ENCODE assay signal across 8 mouse cellular contexts in genomic region chr2:165470167-165470566, GRCm38 (mm10). TPM values are rescaled to one million over a fixed set of nuclear protein-coding genes. Genes with fewer than 3 reads are reported as not detected.
A peak's percentile ranks its signal among the peaks of the same experiment; 100 is the strongest.
DNase-seq lines count a peak whose midpoint lies in the region; ATAC-seq lines count a peak whose summit lies in the region.

No protein-coding gene starts in this region.

- no peak overlapping the region for H3K4me2 ChIP-seq in midbrain, embryonic 11.5 days
- no peak overlapping the region for H3K4me2 ChIP-seq in midbrain, embryonic 15.5 days

- no peak overlapping the region for H3K27ac ChIP-seq in midbrain, embryonic 11.5 days (ENCODE audit: low read depth, low read length)
- no peak overlapping the region for H3K27ac ChIP-seq in midbrain, embryonic 15.5 days

- 39% methylated on average over 5 of the region's 5 CpGs for WGBS in midbrain, embryonic 11.5 days
- 34% methylated on average over 5 of the region's 5 CpGs for WGBS in midbrain, embryonic 15.5 days

- no peaks in the 10 kb centered on the region for H3K36me3 ChIP-seq in midbrain, embryonic 11.5 days (ENCODE audit: control insufficient read depth, insufficient read depth, low read length)
- H3K36me3 ChIP-seq in midbrain, embryonic 15.5 days (replicated peaks), result no peaks in the 10 kb centered on the region
- H3K36me3 ChIP-seq in splenic B cell, adult 2 months (ENCODE audit: control insufficient read depth, insufficient read depth, low read length, poor library complexity, severe bottlenecking), result no peaks in the 10 kb centered on the region

- H3K4me3 ChIP-seq in midbrain, embryonic 11.5 days (ENCODE audit: low read depth, low read length), result no peak overlapping the region
- H3K4me3 ChIP-seq in midbrain, embryonic 15.5 days, result no peak overlapping the region

- H3K9ac ChIP-seq in midbrain, embryonic 11.5 days (ENCODE audit: low read length), result no peak overlapping the region
- no peak overlapping the region for H3K9ac ChIP-seq in midbrain, embryonic 15.5 days

- H3K9me3 ChIP-seq in midbrain, embryonic 11.5 days (ENCODE audit: control insufficient read depth, low read length), result no peaks in the 10 kb centered on the region
- H3K9me3 ChIP-seq in midbrain, embryonic 15.5 days, result no peaks in the 10 kb centered on the region

- H3K27me3 ChIP-seq in midbrain, embryonic 11.5 days (ENCODE audit: control insufficient read depth, insufficient read depth, low read length), result peaks cover 9% of the 10 kb centered on the region
- H3K27me3 ChIP-seq in midbrain, embryonic 15.5 days (replicated peaks), result peaks cover 19% of the 10 kb centered on the region
- no peaks in the 10 kb centered on the region for H3K27me3 ChIP-seq in splenic B cell, adult 2 months (ENCODE audit: control insufficient read depth, insufficient read depth, low read length, poor library complexity, severe bottlenecking)

- no peak for ATAC-seq in midbrain, embryonic 11.5 days (ENCODE audit: low FRiP score)
- no peak for ATAC-seq in midbrain, embryonic 15.5 days (replicated peaks)
- ATAC-seq in granulocyte monocyte progenitor cell, adult 5-6 weeks (replicated peaks; ENCODE audit: poor library complexity, severe bottlenecking), result peak; percentile 82

- intact Hi-C loops in gastrocnemius, postnatal 14 days (cut with DNase I; ENCODE audit: low total_unique reads), result no loop called here
- intact Hi-C loops in gastrocnemius, postnatal 36 days (cut with DNase I), result no loop called here
- intact Hi-C loops in left cerebral cortex, postnatal 4 days (cut with DNase I), result no loop called here

- DNase-seq in gastrocnemius, postnatal 14 days, result peak; percentile 26
- DNase-seq in gastrocnemius, postnatal 36 days, result no peak
- peak; percentile 84 for DNase-seq in midbrain, embryonic 11.5 days (ENCODE audit: low spot score, missing footprints)
- DNase-seq in splenic B cell, adult 2 months (ENCODE audit: low read depth, low spot score), result peak; percentile 15
- DNase-seq in left cerebral cortex, adult 11 months (ENCODE audit: low spot score), result no peak
- DNase-seq in left cerebral cortex, postnatal 4 days, result no peak

- H3K4me1 ChIP-seq in midbrain, embryonic 11.5 days (ENCODE audit: control insufficient read depth, insufficient read depth, low read length), result peaks cover 5% of the 10 kb centered on the region
- H3K4me1 ChIP-seq in midbrain, embryonic 15.5 days, result peaks cover 14% of the 10 kb centered on the region

RNA-seq across cellular contexts. Expression of gene Slc13a3, which starts 2.9 kb away (rescaled TPM):
- total RNA-seq in gastrocnemius, postnatal 14 days (2021), result under 1 TPM; 0.18 to 0.22 TPM
- under 1 TPM in 1 of 2 experiments, not detected in 1; 0.27 TPM for total RNA-seq in gastrocnemius, postnatal 36 days (2021)
- 1.4 and 2.1 TPM in 2 replicates for polyA plus RNA-seq in midbrain, embryonic 11.5 days (2014; fragmentation: Nextera tagmentation; extraction: Ambion mirVana)
- polyA plus RNA-seq in midbrain, embryonic 15.5 days (2015; fragmentation: Nextera tagmentation; extraction: Ambion mirVana), result 10.1 and 11.5 TPM in 2 replicates
- not detected in 2 replicates for total RNA-seq in granulocyte monocyte progenitor cell, adult 5-6 weeks (2014; fragmentation: Nextera tagmentation)
- 0.04 and 0.67 TPM in 2 replicates for total RNA-seq in granulocyte monocyte progenitor cell, adult 5-6 weeks (2017)
- total RNA-seq in left cerebral cortex, postnatal 4 days (2021), result 10 to 100 TPM; 13.0 to 14.2 TPM

RNA-seq across cellular contexts. Expression of gene Trp53rka, which starts 23.0 kb away (rescaled TPM):
- 1 to 10 TPM; 7.6 to 8.2 TPM for total RNA-seq in gastrocnemius, postnatal 14 days (2021)
- 1 to 10 TPM; 7.4 to 9.4 TPM for total RNA-seq in gastrocnemius, postnatal 36 days (2021)
- polyA plus RNA-seq in midbrain, embryonic 11.5 days (2014; fragmentation: Nextera tagmentation; extraction: Ambion mirVana), result 46.2 and 49.3 TPM in 2 replicates
- 50.9 and 51.1 TPM in 2 replicates for polyA plus RNA-seq in midbrain, embryonic 15.5 days (2015; fragmentation: Nextera tagmentation; extraction: Ambion mirVana)
- 4.6 and 7.0 TPM in 2 replicates for total RNA-seq in granulocyte monocyte progenitor cell, adult 5-6 weeks (2014; fragmentation: Nextera tagmentation)
- 8.4 and 15.7 TPM in 2 replicates for total RNA-seq in granulocyte monocyte progenitor cell, adult 5-6 weeks (2017)
- total RNA-seq in left cerebral cortex, postnatal 4 days (2021), result 10 to 100 TPM; 22.4 to 24.6 TPM

RNA-seq across cellular contexts. Expression of gene Slc2a10, which starts 33.4 kb away (rescaled TPM):
- 1 to 10 TPM; 2.4 to 2.7 TPM for total RNA-seq in gastrocnemius, postnatal 14 days (2021)
- total RNA-seq in gastrocnemius, postnatal 36 days (2021), result 1 to 10 TPM; 1.3 to 1.4 TPM
- 2.8 TPM in 2 replicates for polyA plus RNA-seq in midbrain, embryonic 11.5 days (2014; fragmentation: Nextera tagmentation; extraction: Ambion mirVana)
- polyA plus RNA-seq in midbrain, embryonic 15.5 days (2015; fragmentation: Nextera tagmentation; extraction: Ambion mirVana), result 1.6 and 2.6 TPM in 2 replicates
- total RNA-seq in granulocyte monocyte progenitor cell, adult 5-6 weeks (2014; fragmentation: Nextera tagmentation), result 0.21 and 1.3 TPM in 2 replicates
- not detected in 2 replicates for total RNA-seq in granulocyte monocyte progenitor cell, adult 5-6 weeks (2017)
- 1 to 10 TPM; 1.1 to 1.3 TPM for total RNA-seq in left cerebral cortex, postnatal 4 days (2021)

Comparison
In these comparisons a context has a peak if more than half of its experiments do, and no peak if none do; other contexts are left out.
1. DNase-seq: peak in gastrocnemius, postnatal 14 days (single experiment), midbrain, embryonic 11.5 days (single experiment) and splenic B cell, adult 2 months (single experiment); none in gastrocnemius, postnatal 36 days (0 of 2), left cerebral cortex, adult 11 months (single experiment) and left cerebral cortex, postnatal 4 days (single experiment).
2. RNA of gene Slc13a3, which starts 2.9 kb away (total RNA-seq): 13.0 to 14.2 TPM in left cerebral cortex, postnatal 4 days; 0.04 to 0.67 TPM in granulocyte monocyte progenitor cell, adult 5-6 weeks, 0.27 TPM in gastrocnemius, postnatal 36 days and 0.18 to 0.22 TPM in gastrocnemius, postnatal 14 days; every median in the first group is over 4 times any median in the second.